Mouse (Mus musculus): ENCODE data around the gene N4bp2l1.

The N4bp2l1 gene

GRCm38 (mm10) chr5:150598202-150599119 is 1.5 kb upstream of the N4bp2l1 start:
- no peak for DNase-seq (ENCODE audit: low spot score)

- DNase-seq (ENCODE audit: low spot score) = no peak
These were observed 1.5 kb downstream of the N4bp2l1 start for GRCm38 (mm10) chr5:150595366-150596016.

GRCm38 (mm10) chr5:150594649-150595339 is 2.2 kb downstream of the N4bp2l1 start:
- DNase-seq (ENCODE audit: low spot score) = no peak

GRCm38 (mm10) chr5:150593756-150594648 is 3.0 kb downstream of the N4bp2l1 start:
- peak; percentile 27 for DNase-seq (ENCODE audit: low spot score)

GRCm38 (mm10) chr5:150592904-150593755 is 3.9 kb downstream of the N4bp2l1 start:
- no peak for DNase-seq (ENCODE audit: low spot score)

- DNase-seq (ENCODE audit: low spot score) = no peak
These were observed 4.6 kb downstream of the N4bp2l1 start for GRCm38 (mm10) chr5:150592186-150592903.

DNA sequence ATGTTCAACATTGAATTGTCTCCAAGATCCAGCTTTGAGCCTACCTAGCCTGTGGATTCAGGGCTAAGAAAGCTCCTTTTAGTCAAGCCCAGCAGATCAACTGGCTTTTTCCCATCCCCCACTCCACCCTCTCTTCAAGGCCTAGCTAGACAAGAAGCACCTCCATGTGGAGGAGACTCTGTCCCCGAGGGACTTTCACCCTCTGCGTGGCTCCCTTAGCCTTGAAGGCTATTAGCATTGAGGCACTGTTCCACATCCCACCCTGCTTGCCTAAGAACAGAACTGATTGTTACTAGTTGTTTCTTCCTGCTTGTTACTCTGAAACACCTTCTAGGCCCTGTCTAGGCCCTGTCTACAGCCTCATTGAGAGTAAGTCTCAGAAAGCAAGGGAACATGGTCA is 7.0 kb downstream of the N4bp2l1 start:
- DNase-seq (ENCODE audit: low spot score) = no peak

- no peak for DNase-seq (ENCODE audit: low spot score)
These were observed 12.7 kb downstream of the N4bp2l1 start for GRCm38 (mm10) chr5:150584337-150584729.

DNA sequence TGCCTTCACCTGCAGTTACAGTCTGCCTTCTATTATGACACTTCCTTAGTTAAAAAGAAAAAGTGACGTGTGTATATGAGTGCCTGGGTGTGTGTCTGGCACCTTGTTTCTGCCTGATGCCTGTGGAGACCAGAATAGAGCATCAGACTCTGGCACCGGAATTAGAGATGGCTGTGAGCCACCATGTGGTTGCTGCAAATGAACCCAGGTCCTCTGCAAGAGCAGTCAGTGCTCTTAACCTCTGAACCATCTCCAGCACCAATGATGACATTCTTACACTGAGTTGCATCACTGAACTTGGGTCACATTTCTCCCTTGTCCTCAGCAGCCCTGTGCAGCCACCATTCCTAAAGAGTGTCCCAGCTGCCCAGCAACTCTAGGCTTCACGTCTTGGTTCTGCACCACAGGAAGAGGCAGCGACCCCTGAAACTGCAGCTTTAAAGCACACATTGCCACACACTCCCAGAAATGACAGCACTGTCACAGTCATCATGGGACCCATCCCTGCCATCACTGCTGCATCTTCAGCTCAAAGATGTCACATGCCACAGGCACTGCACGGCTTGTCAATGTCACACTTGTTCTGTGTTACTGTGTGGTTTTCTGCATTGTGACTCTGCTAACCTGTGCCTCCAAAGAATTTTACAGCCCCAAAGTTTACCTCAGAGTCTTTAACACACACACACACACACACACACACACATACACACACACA is 13.2 kb downstream of the N4bp2l1 start:
- DNase-seq (ENCODE audit: low spot score) = no peak

- DNase-seq (ENCODE audit: low spot score) = no peak
These were observed 13.8 kb downstream of the N4bp2l1 start for GRCm38 (mm10) chr5:150583181-150583580.

DNA sequence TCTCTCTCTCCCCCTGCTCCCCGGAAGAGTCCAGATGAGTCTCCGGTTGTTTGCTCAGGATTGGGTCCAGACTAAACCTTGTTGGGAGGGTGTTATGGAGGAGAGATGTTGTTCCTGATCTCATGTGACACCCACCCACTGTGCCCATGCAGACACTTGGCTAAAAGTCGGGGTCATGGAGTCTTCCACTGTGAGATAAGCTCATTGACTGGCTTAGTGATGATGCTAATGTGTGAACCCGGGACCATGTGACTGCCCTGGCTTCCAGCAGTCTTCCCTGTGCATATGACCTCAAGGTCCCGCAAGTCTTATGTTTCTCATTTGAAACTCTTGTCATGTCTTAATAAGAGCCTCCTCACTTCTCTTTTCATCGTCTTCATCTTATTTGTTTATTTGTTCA is 15.8 kb downstream of the N4bp2l1 start:
- no peak for DNase-seq (ENCODE audit: low spot score)

- no peak for DNase-seq (ENCODE audit: low spot score)
These were observed 18.3 kb downstream of the N4bp2l1 start for GRCm38 (mm10) chr5:150578613-150579171.

DNA sequence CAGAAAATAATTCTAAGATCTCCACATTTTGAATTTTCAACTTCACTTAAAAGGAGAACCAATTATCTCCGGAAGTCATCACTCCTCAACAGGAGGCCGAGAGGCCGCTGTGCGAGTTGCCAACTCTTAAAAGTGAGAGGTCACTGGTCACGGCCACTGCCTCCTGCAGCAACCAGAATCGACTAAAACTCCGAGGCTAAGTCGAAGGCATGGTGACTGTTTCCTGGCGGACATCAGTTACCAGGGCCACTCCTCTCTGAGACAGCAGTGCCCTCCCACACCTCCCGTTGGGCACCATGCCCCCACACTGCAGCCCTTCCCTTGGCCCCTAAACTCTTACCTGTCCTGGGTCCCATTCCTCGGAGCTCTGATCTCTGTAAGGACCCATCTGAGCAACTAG is 20.2 kb downstream of the N4bp2l1 start:
- DNase-seq (ENCODE audit: low spot score) = no peak

DNA sequence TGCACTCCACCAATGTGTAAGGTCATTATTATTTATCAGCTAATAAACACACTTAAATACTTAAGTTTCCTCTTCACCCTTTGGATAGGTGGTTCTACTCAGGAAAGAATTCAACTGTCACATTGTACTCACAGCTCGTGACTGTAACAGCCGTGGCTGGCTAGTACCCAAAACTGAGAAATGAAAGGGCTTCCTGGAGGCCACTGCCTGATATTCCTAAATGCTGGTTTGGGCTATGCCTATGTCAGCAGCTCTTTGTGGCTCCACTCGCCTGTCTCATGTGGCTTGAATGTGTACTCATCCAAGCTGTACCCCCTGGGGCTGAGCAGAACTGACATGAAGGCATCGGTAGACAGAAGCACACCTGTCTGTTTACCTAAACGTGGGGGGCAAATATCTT is 22.1 kb downstream of the N4bp2l1 start:
- DNase-seq (ENCODE audit: low spot score) = no peak

DNA sequence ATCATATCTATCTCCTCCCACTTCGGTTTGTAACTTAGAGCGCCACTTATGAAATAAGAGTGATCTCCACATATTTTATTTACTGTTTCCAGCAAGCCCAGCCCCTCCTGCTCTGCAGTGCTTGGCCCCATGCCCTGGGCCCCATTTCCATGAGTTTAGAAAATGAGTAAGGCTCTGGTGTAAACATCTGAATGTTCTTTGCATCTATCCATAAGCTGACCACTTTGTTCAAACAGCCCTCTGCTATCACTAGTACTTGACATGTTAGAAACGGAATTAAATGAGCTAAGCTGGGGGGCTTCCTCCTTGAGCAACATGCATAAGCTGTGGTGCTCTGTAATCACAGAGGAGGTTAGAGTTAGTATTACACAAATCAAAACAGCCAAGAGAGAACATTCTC is 22.6 kb downstream of the N4bp2l1 start:
- no peak for DNase-seq (ENCODE audit: low spot score)

DNA sequence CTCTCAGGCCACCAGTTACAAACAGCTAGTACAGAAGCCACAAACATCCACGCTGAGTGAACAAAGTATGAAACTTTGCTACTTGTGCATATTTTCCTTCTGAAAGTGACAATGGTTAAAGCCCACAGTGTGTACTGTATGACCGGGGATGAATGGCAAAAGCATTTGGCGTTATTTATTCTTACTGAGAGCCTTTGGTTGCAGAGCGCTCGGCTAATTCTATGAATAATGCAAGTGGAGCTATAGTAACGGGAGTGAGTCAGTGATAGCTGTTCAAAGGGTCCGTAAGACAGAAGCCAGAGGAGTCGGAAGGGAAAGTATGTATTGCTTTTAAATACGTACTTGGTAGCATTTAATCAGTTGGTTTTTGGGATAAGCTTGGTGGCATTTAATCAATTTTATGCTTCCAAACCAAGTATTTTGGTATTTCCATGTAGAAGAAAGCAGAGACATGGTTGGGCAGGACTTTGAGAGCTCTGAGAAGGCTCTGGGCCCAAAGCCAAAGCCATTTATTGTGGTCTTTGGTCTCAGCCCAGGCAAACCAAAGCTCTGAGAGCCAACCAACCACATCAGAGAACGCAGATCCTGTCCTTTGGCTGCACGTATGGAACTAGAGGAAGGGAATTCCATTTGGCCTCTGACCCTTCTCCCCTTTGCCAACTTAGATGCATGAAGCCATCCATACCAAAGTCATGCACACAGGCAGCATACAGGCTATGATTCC is 26.3 kb downstream of the N4bp2l1 start:
- no peak for DNase-seq (ENCODE audit: low spot score)

- no peak for DNase-seq (ENCODE audit: low spot score)
These were observed 30.0 kb downstream of the N4bp2l1 start for GRCm38 (mm10) chr5:150566971-150567370.

DNA sequence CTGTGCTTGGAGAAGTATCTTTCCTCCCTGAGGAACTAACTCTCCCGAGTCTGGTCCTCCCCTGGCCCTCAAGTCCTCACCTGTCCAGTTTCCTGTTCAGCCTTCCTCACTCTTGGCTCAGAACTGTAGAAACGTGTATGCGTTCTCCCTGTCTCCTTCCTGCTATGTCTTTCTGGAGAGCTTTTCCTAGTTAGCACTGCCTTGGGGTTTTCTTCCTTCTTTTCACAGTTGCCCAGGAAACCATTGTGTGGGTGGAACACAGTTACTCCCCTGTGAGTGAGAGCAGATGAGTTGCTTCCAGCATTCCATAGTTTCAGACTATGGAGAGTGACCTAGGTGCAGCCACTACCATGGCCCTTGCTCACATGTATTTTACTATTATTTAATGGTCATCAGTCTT is 30.8 kb downstream of the N4bp2l1 start:
- DNase-seq (ENCODE audit: low spot score) = no peak

All from ovary, postnatal 14 days (tissue).